Mouse (Mus musculus) left cerebral cortex, adult 18-20 months (tissue): ENCODE results near the gene Tnfsf15. TPM values are rescaled to one million over a fixed set of nuclear protein-coding genes. Genes with fewer than 3 reads are reported as not detected.

Experiments
- DNase-seq, 2 experiments: peaks; one replicate each; pipeline ENCODE4 v3.0.0; 2021 to 2022; ENCODE audit warnings: low spot score in 2 of 2, mixed read lengths in 1 of 2
- total RNA-seq, 2 experiments: library from RNA; stranded (reverse); gene quantifications; 2 replicates each; pipeline ENCODE4 v1.2.3; 2021

Tnfsf15 gene
- total RNA-seq, 2 experiments from 2014 or later, result 0.14 TPM; not detected in 1

DNA sequence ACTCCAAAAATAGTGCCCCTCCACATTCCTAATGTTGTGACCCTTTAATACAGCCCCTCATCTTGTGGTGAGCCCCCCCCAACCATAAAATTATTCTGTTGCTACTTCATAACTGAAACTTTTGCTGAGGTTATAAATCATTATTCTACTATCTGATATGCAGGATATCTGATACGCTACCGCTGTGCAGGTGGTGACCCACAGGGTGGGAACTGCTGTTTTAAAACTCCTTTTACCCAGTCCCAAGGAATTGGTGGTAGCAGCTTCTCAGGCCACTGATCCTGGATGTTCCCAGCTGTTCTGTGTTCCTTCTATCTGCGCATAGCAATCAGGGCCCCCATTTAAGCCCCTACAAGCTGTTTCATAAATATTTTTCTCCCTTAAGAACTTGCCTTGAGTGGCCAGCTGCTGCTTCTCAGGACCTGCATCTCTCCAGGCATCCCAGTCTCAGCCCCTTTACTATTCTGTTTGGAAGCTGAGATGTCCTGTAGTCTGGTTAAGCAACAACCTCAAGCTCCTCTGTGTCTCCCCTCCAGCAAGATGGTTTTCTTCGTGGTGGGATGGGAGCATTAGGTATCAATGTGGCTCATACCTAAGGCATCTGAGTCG is 2.0 kb downstream of the Tnfsf15 start:
- no peak for DNase-seq

DNA sequence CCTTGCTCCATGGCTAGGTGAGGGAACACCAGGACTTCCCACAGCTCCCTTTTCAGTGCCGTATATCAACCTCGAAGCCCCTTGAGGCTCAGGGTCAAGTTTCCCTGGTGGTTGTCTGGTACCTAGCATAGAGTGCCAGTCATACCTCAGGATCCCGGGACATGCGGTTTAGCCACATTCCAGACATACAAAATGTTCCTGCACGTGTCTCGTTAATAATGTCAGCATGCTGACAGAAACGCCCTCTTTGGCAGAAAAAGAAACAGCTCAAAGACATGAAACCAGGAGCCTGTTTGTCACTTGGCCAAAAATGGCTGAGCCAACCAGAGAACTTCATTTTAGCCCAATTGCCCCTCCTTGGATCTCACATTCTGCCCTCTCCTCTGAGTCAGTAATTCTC is 2.8 kb downstream of the Tnfsf15 start:
- no peak for DNase-seq

DNA sequence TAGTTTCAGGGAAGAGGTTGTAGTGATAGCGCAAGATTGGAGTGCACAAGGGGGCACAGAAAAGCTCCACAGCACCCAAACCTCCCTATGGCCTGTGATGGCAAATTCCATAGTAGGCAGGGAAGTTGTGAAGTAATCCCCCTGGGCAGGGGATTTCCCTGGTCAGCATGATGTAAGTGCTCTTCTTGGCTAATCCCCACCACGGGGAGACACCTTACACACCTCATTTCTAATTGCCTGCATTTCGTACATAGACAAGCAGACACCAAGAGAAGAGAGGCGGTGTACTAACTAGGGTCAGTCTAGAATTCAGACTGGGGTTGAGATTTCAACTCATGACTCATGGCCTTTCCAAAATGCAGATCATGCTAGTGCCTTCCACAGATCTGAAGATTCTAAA is 4.2 kb downstream of the Tnfsf15 start:
- no peak for DNase-seq

DNA sequence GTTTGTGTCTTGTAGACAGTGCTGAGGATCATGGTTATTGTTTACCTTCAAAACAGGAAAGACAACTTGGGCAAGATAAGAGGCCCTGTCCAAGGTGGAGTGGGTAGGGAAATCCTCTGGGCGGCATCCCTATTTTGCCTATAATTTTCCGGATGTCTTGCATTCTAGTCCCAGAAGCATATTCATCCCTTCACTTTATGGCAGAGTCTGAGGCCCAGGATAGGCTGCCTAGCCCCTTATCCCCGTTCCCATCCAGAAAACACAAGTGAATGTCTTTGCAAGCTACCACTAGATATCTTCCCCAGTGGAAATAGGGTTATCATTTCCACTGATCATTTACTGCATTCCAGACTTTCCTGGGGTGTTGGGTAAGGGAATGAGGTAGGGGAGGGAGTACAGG is 4.9 kb downstream of the Tnfsf15 start:
- DNase-seq, result no peak

DNA sequence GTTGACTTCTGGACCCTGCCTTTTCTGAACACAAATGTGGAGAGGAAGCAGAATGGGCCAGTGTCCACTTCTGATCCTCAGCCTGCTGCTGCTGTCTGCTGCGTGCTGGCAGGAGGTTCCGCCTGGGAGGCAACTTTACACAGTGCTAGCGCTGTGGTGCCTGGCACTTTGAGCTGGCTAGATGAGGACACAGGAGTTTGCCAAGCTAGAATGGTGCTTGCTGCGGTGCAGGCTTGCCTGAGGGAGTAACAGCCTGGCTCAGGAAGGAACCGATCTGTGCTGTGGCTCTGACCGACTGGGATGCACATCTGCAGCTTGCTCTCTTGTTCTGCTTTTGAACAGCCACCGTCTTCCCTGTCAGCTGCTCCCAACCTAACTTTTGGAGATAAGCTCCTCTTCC is 5.4 kb downstream of the Tnfsf15 start:
- DNase-seq, result no peak

DNA sequence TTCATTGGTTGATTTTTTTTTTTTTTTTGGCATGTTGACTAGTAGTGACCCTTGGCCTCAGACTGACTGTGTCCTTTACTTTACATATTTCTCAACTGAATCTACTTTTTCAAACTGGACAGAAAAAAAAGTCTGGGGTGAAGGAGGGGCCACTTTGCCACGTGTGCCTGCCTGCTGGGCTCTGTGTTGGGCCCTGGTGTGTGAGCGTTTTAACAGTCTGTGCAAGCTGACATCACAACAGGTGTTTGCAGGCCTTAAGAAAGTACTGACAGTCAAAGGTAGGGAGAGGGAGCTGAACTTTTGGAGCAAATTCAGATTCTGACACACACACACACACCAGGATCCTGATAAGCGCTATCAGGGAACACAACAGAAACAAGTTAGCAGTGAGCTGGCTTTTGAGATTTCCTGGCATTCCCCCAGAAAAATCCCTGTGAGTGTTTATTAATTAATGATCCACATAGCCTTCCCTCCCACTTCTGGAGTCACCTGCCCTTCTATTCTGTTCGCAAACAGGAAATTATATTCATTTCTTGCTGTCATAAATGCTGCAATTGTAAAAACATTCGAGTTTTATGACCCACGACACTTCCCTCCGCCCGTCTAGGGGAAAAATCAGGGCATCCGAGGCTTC is 6.4 kb downstream of the Tnfsf15 start:
- DNase-seq, result no peak

DNA sequence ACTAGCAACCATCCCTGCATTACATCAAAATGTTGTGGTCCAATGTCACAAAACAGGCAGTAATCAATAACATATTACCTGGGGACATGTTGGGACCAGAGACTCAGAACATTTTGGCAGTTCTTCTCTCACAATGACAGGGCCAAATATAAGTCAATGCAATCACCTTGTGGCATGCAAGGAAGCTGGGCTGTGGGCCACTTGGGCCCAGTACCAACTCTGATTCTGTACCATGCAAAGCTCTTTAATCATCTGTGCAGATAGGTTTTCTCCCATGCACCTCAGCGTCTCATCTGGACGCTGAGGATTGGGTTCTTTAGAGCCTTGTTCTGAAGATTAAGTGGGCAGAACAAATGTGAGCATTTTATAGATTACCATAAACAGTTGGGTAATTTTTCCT is 13.6 kb downstream of the Tnfsf15 start:
- DNase-seq, result no peak

DNA sequence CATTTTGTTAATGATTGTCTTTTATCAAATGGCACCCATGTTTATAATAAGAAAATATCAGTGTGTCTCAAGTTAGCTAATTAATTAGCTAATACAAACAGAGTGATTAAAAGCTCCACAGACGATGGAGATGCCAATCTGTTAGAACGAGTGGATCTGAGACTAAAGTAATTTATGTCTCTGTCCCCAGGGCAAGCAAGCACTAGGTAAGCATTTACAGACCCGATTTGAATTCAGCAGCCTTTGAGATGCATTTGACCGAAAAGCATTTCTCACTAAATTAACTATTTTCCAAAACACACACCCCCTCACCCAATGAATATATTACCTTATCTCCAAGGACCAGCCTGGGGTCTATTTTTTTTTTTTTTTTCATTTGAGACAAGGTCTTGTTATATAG is 18.2 kb downstream of the Tnfsf15 start:
- DNase-seq, result no peak

DNA sequence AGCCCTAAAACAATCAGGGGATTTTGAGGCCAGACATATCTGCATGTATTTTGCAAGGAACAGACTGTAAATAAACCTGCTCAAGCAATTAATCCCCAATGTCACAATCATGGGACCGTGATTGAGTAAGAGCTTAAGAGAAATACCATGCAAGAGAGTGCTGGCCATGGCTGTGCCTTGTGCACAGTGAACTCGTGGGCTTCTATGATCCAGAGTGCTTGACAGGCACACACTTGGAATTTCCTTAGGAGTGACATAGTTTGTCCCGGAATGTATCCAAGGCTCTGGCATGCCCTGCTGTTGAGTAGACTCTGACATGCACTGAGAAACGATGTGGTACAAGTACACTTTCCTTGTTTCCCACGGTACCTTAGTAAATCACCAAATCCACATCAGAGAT is 18.9 kb downstream of the Tnfsf15 start:
- DNase-seq, result no peak

DNA sequence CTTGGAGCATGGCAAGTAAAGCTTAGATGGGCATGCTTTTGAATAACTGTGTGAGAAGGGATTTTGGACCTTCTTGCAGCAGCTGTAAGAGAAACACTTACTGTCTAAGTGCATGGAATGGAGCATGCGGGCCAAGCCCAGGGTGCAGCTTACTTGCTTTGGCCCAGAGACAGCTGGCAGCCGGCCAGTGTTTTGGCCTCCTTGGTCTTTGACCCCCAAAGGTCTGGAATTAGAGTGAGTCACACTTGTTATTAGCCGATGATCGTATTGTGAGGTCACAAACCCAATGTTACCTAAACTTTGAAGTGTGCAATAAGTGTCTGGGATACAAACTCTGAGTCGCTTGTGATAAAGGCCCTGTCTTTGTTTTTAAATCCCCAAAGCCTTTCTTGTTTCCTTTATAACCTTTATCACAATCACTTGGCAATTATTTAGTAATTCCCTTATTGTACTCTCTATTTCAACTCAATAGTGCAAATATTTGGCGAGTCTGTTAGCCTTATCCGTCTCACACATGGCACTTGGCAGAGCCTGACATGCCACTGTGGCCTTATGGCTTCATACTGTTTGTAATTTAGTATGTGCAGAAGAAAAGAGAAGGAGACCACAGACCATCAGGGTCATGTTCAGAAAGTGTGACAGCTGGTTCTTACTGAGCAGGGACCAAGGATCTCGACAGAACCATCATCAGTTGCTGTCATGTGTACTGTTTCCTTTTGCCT is 26.8 kb downstream of the Tnfsf15 start:
- DNase-seq, result no peak

DNA sequence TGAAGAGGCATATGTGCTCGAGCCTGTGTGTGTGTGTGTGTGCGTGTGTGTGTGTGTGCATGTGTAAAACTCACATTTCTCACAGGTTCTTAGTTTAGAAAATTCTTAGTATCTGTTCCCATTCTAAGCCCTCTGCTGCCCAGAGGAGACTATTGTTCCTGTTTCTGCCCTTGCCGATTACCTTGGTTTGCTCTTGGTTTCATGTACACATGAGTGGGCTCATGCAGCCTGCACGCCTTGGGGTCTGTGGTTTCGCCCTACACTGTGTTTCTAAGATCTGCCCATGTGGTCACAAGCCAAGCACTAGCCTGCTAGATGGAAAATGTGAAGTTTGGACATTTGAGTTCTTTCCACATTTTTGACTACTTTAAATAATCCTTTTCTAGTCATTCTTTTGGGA is 33.0 kb downstream of the Tnfsf15 start:
- no peak for DNase-seq

DNA sequence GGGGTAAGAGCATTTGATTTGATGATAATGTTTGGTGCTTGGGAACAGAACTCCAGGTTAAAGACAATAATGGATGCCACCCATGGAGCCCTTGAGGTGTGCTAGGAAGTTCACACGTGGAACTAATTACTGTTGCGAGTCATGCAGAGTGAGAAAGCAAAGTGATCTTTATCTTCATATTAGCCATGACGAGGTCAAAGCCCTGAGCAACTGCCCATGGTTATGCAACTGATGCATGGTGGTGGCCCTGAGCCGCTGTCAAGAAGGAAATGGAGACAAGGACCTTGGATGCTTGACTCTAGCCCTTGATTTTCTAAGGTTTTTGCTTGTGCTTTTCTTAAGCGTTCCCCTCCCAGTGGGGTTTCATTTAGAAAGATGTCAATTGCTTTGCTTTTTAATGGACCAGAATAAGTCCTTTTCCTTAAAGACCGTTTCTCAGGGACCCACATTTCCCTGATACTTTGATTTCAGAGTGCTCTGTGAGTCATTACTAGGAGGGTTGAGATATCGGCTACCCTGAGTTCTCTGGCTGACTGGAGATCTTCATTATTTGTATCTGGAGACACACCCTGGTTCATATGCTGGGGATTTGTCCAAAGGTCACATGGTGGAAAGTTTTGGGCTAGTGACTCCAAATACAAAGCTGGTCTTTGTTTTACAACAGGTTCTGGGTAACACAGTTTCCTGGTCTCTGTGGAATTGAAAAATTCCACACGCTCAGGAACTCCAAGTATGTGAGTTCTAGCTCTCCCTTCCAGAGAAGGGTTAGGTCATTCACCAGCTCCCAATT is 34.3 kb downstream of the Tnfsf15 start:
- DNase-seq, result no peak

DNA sequence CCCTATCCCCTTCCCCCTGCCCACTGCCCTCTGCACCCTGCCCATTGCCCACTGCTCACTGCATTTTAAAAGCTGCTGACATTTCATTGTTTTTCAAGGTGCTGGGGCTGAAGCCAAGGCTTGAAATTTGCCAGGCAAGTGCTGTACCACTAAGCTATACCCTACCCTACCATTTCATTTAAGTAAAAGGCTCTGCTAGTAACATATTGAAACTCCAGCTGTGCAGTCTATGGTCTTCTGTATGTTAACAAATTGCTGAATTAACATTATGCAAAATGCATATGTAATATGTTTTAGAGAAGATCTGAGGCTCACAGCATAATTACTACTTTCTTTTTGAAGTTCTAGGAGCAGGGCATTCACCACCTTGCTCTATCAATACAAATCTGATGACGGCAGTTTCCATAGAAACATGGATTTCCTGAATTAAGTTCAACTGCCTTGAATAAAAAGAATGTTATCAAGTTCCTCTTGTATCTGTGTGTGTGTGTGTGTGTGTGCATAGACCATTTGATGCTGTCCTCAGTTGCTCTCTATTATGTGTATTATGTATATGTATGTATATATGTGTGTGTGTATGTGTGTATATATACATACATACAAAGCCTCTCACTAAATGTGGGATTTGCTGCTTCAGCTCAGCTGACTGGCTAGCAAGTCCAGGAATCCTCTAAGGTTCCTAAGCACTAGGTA is 38.5 kb downstream of the Tnfsf15 start:
- no peak for DNase-seq

DNA sequence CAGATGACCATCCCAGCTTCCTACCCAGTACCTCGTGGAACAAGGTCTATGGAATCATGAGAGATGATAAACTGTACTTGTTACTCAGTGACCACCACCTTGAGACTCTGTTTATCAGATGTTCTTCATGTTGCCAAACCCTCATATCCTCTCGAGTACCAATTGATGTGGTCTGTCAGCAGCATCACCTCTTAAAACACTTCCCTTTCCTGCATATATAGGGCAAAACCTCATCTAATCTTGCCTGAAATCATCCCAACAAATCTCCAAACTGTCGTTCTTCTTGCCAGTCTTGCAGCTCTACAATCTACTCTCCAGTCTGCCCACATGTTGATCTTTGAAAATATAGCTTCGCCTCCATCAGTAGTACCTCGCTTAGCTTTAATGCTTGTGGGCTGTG is 40.7 kb downstream of the Tnfsf15 start:
- DNase-seq, result no peak

DNA sequence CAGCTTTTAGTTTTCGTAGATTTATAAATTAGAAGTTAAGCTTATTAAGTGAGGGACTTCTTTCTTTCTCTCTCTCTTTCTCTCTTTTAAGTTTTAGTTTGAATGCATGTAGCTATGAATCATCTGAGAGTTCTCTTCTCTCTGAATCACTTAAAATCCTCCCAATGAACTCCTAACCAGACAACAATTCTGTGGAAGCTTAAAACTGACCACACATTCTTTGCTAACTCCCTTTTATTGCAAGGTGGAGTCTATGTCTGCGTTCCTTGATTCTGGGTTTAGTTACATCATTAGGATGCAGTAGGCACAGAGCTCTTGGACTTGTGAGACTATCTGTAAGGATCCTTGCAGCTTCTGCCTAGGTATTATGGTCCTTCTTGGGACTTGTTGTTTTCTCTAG is 41.2 kb downstream of the Tnfsf15 start:
- no peak for DNase-seq

DNA sequence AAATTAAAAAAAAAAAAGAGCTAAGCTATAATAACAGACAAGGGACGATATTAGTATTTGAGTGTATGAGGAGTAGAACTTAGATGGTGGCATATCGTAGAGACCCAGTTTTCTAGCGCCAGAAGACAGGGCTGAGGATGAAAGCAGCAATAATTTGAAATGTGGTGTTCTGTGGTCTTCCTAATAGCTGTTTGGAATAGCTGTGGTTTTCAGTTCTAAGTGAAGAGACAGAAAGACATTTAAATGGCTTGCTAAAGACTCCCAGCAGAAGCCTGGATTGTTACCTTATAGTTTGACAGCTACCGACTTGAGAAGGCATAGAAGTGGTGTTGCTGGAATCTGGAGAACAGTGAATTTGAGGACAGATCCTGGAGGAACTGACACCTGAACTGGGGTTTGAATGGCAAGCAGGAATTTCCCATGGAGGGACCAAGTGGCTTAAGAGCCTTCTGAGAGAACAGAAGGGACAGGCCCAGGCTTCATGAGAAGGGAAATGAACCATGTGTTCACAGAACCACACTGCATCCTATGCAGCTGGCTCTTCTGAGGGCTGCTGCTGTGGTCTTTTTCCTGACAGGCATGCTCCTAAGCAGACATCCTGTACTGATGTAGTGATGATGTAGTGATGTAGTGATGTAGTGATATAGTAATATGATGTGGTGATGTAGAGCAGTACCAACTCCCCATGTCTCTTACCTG is 42.8 kb downstream of the Tnfsf15 start:
- no peak for DNase-seq

DNA sequence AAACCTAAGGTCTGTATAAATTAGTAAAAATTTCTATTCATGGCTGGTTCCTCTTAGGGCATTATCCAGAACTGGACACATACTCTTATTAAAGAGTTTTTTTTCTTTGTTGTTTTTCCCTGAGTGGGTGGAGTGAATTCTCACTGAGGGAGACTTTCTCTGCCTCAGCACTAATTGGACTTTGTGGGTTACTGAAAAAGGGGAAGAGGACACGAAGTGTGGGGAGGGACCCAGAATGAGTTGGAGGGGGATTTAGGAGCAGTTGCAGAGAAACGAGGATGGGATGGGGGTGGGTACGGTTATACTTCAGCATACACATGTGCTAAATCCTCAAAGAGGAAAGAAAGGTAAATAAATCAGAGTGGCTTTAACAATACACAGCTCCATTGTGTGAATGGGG is 45.2 kb downstream of the Tnfsf15 start:
- DNase-seq, result no peak

DNA sequence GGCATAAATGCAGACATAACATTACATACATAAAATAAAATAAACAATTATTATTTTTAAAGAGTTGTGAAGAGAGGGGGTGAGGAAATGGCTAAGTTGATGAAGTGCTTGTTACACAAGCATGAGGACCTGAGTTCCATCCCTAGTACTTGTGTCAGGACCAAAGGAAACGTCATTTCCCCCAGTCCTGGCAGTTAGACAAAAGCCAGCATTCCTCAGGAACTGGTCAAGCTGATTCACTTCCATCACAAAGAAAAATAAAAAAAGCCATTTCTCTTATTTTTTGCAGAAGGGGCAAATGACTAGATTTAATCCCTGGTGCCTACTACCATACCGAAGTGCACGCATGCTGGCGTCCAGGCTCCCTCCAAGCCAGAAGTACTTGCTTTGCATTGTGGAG is 48.0 kb downstream of the Tnfsf15 start:
- DNase-seq, result no peak

DNA sequence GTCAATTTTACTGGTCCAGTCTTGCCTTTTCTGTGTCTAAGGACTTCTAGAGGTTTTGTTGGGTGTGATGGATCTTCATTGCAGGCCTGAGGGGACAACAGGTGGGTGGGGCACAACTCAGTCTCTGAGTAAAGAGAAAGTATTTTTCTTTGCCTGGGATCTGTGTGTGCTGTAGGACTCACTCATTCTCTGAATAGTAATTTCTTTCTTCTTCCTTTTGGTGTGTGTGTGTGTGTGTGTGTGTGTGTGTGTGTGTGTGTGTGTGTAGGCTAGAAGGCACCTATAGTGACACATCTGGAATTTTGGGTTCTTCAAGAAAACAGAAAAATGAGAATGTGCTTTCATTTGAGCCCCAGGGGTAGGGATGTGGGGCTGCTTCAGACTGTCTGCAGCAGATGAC is 52.6 kb downstream of the Tnfsf15 start:
- DNase-seq, result no peak

DNA sequence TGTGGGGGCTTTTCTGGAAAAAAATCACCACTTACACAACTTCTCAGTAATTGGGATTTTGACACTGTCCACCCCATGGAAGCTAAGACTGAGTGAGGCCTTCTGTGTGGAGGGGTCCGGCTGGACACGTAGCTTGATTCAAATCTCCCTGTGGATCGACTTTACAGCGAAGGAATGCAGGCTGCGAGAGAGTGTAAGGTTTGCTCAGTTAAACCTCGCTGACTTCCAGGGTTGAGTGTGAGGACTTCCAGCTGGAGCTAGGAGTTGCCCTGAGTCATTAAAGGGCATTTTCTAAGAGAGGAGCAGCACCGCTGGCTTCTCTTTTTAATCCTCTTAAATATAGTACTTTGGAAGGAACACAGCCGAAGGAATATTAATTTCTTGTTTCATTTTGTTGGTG is 57.5 kb downstream of the Tnfsf15 start:
- no peak for DNase-seq

DNA sequence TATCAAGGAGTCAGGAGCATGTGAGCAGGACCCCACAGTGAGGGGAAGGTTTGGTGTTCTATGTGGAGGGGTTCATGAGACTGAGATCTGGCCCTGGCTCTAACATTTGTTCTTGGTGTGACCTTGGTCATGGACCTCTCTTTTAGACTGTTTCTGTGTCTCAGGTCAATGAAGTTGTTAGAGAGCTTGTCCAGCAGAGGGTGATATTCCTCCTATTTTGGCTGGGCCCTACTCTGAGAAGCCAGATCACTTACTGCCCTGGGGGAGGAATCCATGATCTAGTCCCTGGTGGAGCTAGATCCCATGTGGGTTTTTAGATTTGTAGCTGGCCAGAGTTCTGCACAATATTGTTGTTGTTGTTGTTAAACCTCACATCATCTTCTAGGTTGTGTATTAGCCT is 58.8 kb downstream of the Tnfsf15 start:
- peak in 1 of 2 experiments; percentile 11 for DNase-seq
